Mouse (Mus musculus) kidney, adult 2 months (tissue): ENCODE results near the gene Hook2.

ENCODE experiments used
- CTCF ChIP-seq: fragments of 200-500 bp; conservative IDR thresholded peaks from 2 replicates; pipeline ENCODE4 v1.5.1; 2011; ENCODE audit warnings: low read depth, mild to moderate bottlenecking, control low read depth, low read length, moderate library complexity, mixed read lengths; ENCODE audit not compliant: insufficient read depth, insufficient read length
- POLR2A ChIP-seq: fragments of 200-500 bp; IDR thresholded peaks from one replicate; pipeline ENCODE4 v1.6.1; 2011; ENCODE audit warnings: low read depth, low read length, control low read depth

- TF ChIP-seq CTCF (no peak), POLR2A (no peak)
These were observed 37.5 kb downstream of the Hook2 start for GRCm38 (mm10) chr8:85027922-85028321.
